Mouse (Mus musculus): ENCODE measurements around the gene Psmb2. TPM values are rescaled to one million over a fixed set of nuclear protein-coding genes. Genes with fewer than 3 reads are reported as not detected.

The Psmb2 gene
- polyA plus RNA-seq, 1 experiment from 2014 or later: 162 TPM

DNA sequence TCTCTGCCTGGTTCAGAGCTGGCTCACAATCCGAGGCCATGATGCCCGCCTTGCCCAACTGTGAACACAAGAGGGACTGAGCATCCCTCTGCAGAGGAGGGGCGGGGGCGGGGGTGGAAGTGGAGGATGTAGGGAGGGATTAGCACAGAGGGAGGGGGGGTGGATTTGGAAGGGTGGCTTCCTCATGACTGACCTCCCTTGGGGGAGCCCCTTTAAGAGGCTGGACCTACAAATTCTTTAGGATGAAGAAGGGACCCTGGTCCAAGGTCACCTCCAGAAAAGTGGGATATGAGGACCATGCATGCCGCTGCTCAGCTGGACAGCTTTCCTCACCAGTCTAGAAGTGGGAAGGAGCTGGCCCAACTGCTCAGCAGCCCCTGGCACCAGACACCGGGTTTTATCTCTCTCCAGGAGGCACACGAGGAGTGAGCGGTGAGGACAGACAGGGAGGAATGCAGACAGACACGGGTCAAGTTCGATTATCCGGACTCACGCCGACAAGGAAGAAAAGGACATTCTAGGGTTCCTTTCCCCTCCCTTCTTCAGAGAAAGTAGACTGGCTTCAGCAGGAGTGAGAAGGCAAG is 74.7 kb downstream of the Psmb2 start:
- H3K27me3 ChIP-seq: no peaks in the 10 kb centered on the region
- DNase-seq (ENCODE audit: low read depth, low spot score): no peak
- ChIA-PET POLR2A (interaction anchor here (1.1 kb wide), 1 partner anchor 74 kb away, joined by 4 read pairs; the partner anchor contains the start of gene Psmb2), CTCF (no interaction called here)
- TF ChIP-seq CTCF (IDR thresholded peaks at IDR 0.05): no peak
- in situ Hi-C loops (cut with MboI; ENCODE audit: low pct_unique_long_range_greater_than_20kb): no loop called here
- no peak for ATAC-seq

- ATAC-seq (no peak), DNase-seq (ENCODE audit: low read depth, low spot score) (no peak)
- TF ChIP-seq CTCF (IDR thresholded peaks at IDR 0.05): no peak
- H3K27me3 ChIP-seq: no peaks in the 10 kb centered on the region
- in situ Hi-C loops (cut with MboI; ENCODE audit: low pct_unique_long_range_greater_than_20kb): no loop called here
- POLR2A ChIA-PET: interaction anchor here (0.6 to 1.6 kb wide), 3 partner anchors 9 to 75 kb away, joined by 3 to 8 read pairs (median 4); partner anchors contain the start of gene Psmb2
- CTCF ChIA-PET: interaction anchor here (2.5 kb wide), 1 partner anchor 87 kb away, joined by 12 read pairs; no protein-coding TSS in a partner anchor
These were observed 75.2 kb downstream of the Psmb2 start for GRCm38 (mm10) chr4:126752608-126753141.

- DNase-seq (ENCODE audit: low read depth, low spot score) (peak; percentile 53), ATAC-seq (peak; percentile 90)
- no peak for TF ChIP-seq CTCF (IDR thresholded peaks at IDR 0.05)
- ChIA-PET POLR2A (interaction anchor here (0.6 to 1.6 kb wide), 3 partner anchors 9 to 28 kb away, joined by 3 to 8 read pairs (median 3); no protein-coding TSS in a partner anchor), CTCF (interaction anchor here (1.2 to 2.5 kb wide), 2 partner anchors 52 to 87 kb away, joined by 3 to 12 read pairs; no protein-coding TSS in a partner anchor)
- no peaks in the 10 kb centered on the region for H3K27me3 ChIP-seq
- in situ Hi-C loops (cut with MboI; ENCODE audit: low pct_unique_long_range_greater_than_20kb): no loop called here
These were observed 76.1 kb downstream of the Psmb2 start, which contains the start of the genes Ncdn and AU040320 for GRCm38 (mm10) chr4:126753268-126754230. TSS of gene Ncdn (minus strand) at chr4:126753438. TSS of gene AU040320 (plus strand) at chr4:126753544.

- no peak for TF ChIP-seq CTCF (IDR thresholded peaks at IDR 0.05)
- ATAC-seq (no peak), DNase-seq (ENCODE audit: low read depth, low spot score) (no peak)
- POLR2A ChIA-PET: interaction anchor here (1.6 kb wide), 1 partner anchor 8 kb away, joined by 8 read pairs; no protein-coding TSS in a partner anchor
- CTCF ChIA-PET: interaction anchor here (1.2 to 2.5 kb wide), 3 partner anchors 16 to 86 kb away, joined by 3 to 12 read pairs (median 6); no protein-coding TSS in a partner anchor
- in situ Hi-C loops (cut with MboI; ENCODE audit: low pct_unique_long_range_greater_than_20kb): no loop called here
- H3K27me3 ChIP-seq: no peaks in the 10 kb centered on the region
These were observed 76.8 kb downstream of the Psmb2 start for GRCm38 (mm10) chr4:126754231-126754611.

- in situ Hi-C loops (cut with MboI; ENCODE audit: low pct_unique_long_range_greater_than_20kb): no loop called here
- no peak for TF ChIP-seq CTCF (IDR thresholded peaks at IDR 0.05)
- POLR2A ChIA-PET: no interaction called here
- H3K27me3 ChIP-seq: no peaks in the 10 kb centered on the region
- CTCF ChIA-PET: interaction anchor here (1.2 to 2.5 kb wide), 3 partner anchors 15 to 85 kb away, joined by 3 to 12 read pairs (median 6); no protein-coding TSS in a partner anchor
- no peak for DNase-seq (ENCODE audit: low read depth, low spot score)
- no peak for ATAC-seq
These were observed 77.4 kb downstream of the Psmb2 start for GRCm38 (mm10) chr4:126754736-126755374.

GRCm38 (mm10) chr4:126756766-126757165 is 79.3 kb downstream of the Psmb2 start:
- CTCF ChIA-PET: no interaction called here
- DNase-seq (ENCODE audit: low read depth, low spot score) (no peak), ATAC-seq (no peak)
- no peaks in the 10 kb centered on the region for H3K27me3 ChIP-seq
- no peak for TF ChIP-seq CTCF (IDR thresholded peaks at IDR 0.05)
- in situ Hi-C loops (cut with MboI; ENCODE audit: low pct_unique_long_range_greater_than_20kb): no loop called here
- POLR2A ChIA-PET: no interaction called here

- CTCF ChIA-PET: no interaction called here
- ATAC-seq: no peak
- no peak for TF ChIP-seq CTCF (IDR thresholded peaks at IDR 0.05)
These were observed 80.9 kb downstream of the Psmb2 start for GRCm38 (mm10) chr4:126758299-126758698.

More at GRCm38 (mm10) chr4:126758299-126758698, 80.9 kb downstream of the Psmb2 start:
- in situ Hi-C loops (cut with MboI; ENCODE audit: low pct_unique_long_range_greater_than_20kb): no loop called here
- no peaks in the 10 kb centered on the region for H3K27me3 ChIP-seq
- DNase-seq (ENCODE audit: low read depth, low spot score): no peak
- POLR2A ChIA-PET: no interaction called here

Other genes starting within 250 kb of the Psmb2 start
- gene Ago3, start 248.1 kb upstream of the Psmb2 start, polyA plus RNA-seq (2021): 2.3 TPM
- gene Ago1, start 209.0 kb upstream of the Psmb2 start, polyA plus RNA-seq (2021): 23.5 TPM
- 1.6 TPM for gene Ago4, start 144.2 kb upstream of the Psmb2 start, polyA plus RNA-seq (2021)
- gene Clspn, start 120.7 kb upstream of the Psmb2 start, polyA plus RNA-seq (2021): 9.1 TPM
- 10.7 TPM for gene 5730409E04Rik, start 67.8 kb upstream of the Psmb2 start, polyA plus RNA-seq (2021)
- not detected for gene Tfap2e, start 58.6 kb downstream of the Psmb2 start, polyA plus RNA-seq (2021)
- 24.0 TPM for gene Ncdn, start 75.8 kb downstream of the Psmb2 start, polyA plus RNA-seq (2021)
- 45.6 TPM for gene AU040320, start 75.9 kb downstream of the Psmb2 start, polyA plus RNA-seq (2021)

Data from Patski (cell line).